ENCODE assay signal across 7 mouse cellular contexts in the genomic region with DNA sequence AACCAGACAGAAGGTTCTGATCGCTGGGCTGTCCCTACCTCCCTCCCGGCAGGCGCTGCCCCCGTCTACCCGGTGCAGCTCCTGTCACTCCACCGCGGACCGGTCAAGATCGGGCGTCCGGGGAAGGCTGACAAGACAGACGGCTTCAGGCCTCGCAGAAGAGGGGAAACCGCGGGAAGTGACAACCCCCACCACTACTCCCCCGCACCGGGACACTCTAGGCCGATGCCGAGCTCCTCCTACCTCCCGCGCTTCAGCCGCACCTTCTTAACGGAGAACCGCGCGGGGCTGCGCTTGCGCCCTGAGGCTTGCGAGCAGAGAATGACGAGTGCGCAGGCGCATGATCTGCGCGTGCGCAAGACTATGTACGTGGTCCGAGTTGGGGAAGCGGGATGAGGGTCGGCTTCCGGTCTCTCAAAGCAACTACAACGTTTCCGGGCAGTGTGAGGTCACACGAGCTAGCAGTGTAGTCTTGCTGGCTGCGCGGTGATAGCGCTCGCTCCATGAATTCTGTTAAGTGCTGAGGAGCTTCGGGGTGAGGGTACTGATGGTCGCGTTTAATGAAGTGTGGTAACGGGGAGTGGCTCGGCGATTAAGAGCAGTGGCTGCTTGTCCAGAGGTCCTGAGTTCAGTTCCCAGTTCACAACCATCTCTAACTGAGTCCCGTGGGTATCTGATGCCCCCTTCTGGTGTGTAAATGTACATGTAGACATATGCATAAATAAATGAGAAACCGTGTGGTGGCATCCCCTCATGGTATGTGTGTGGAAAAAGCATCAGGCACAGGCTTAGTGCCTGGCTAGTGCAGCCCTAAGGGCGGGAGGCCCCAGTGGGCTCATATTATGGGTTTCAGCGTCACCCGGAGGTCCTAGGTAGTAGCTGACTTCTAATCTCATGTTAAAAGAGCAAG. TPM values are rescaled to one million over a fixed set of nuclear protein-coding genes. Genes with fewer than 3 reads are reported as not detected.
DNase-seq lines count a peak whose midpoint lies in the region; ATAC-seq lines count a peak whose summit lies in the region.

A gene (minus strand): TSS at position 282 of the 910 bp plus-strand sequence.

- H3K9me3 ChIP-seq in intestine, embryonic 16.5 days (ENCODE audit: control insufficient read depth, low read length) = no peaks in the 10 kb centered on the region
- no peaks in the 10 kb centered on the region for H3K9me3 ChIP-seq in midbrain, embryonic 11.5 days (ENCODE audit: control insufficient read depth, low read length)

- peak within 1 kb of the TSS; percentile 81 for H3K27ac ChIP-seq in intestine, embryonic 16.5 days (ENCODE audit: low read length)
- H3K27ac ChIP-seq in midbrain, embryonic 11.5 days (ENCODE audit: low read depth, low read length) = peak within 1 kb of the TSS; percentile 78

- intact Hi-C loops in left cerebral cortex, postnatal 36 days (cut with DNase I) = no loop called here

- peak within 1 kb of the TSS; percentile 80 for H3K4me3 ChIP-seq in intestine, embryonic 16.5 days (ENCODE audit: low read length)
- peak within 1 kb of the TSS; percentile 65 for H3K4me3 ChIP-seq in midbrain, embryonic 11.5 days (ENCODE audit: low read depth, low read length)

- peak within 1 kb of the TSS; percentile 71 for H3K4me2 ChIP-seq in intestine, embryonic 16.5 days (ENCODE audit: low read depth, low read length)
- H3K4me2 ChIP-seq in midbrain, embryonic 11.5 days = peak within 1 kb of the TSS; percentile 64

- H3K9ac ChIP-seq in intestine, embryonic 16.5 days (ENCODE audit: low read depth, low read length) = peak within 1 kb of the TSS; percentile 87
- peak within 1 kb of the TSS; percentile 75 for H3K9ac ChIP-seq in midbrain, embryonic 11.5 days (ENCODE audit: low read length)

- H3K27me3 ChIP-seq in intestine, embryonic 16.5 days (replicated peaks; ENCODE audit: control insufficient read depth, insufficient read depth, low read length) = no peaks in the 10 kb centered on the region
- H3K27me3 ChIP-seq in midbrain, embryonic 11.5 days (ENCODE audit: control insufficient read depth, insufficient read depth, low read length) = no peaks in the 10 kb centered on the region

- peak; percentile 98 for ATAC-seq in intestine, embryonic 16.5 days
- ATAC-seq in midbrain, embryonic 11.5 days (ENCODE audit: low FRiP score) = peak; percentile 97

- H3K4me1 ChIP-seq in intestine, embryonic 16.5 days (ENCODE audit: control insufficient read depth, insufficient read depth, low read length) = peaks cover 11% of the 10 kb centered on the region
- peaks cover 10% of the 10 kb centered on the region for H3K4me1 ChIP-seq in midbrain, embryonic 11.5 days (ENCODE audit: control insufficient read depth, insufficient read depth, low read length)

- DNase-seq in adrenal gland, adult 8-10 months = peak; percentile 94
- peak; percentile 94 for DNase-seq in embryo, embryonic 9.5 days (ENCODE audit: extremely low spot score)
- peak; percentile 91 to 93 for DNase-seq in gastrocnemius, postnatal 4 days (ENCODE audit: low spot score in 2 of 2)
- DNase-seq in left cerebral cortex, postnatal 36 days (ENCODE audit: low spot score in 2 of 2) = peak; percentile 97
- peak; percentile 100 for DNase-seq in midbrain, embryonic 11.5 days (ENCODE audit: low spot score, missing footprints)
- DNase-seq in skeletal muscle tissue, adult 2 months (ENCODE audit: low read depth, low spot score) = peak; percentile 99

- WGBS in intestine, embryonic 16.5 days = 1% methylated on average over 58 of the region's 58 CpGs
- WGBS in midbrain, embryonic 11.5 days = 1% methylated on average over 58 of the region's 58 CpGs

- peaks cover 3% of the 10 kb centered on the region; the same call in 1 of the 2 replicates for H3K36me3 ChIP-seq in intestine, embryonic 16.5 days (ENCODE audit: control insufficient read depth, insufficient read depth, low read length)
- H3K36me3 ChIP-seq in midbrain, embryonic 11.5 days (ENCODE audit: control insufficient read depth, insufficient read depth, low read length) = peaks cover 8% of the 10 kb centered on the region

RNA-seq across cellular contexts. Expression of the gene that starts here (rescaled TPM):
- total RNA-seq in adrenal gland, adult 8-10 months (2022) = 10 to 100 TPM; 22.0 to 41.0 (median 29.6) TPM
- 10 to 100 TPM; 20.8 to 21.0 TPM for total RNA-seq in gastrocnemius, postnatal 4 days (2021)
- 10.5 and 11.3 TPM in 2 replicates for polyA plus RNA-seq in intestine, embryonic 16.5 days (2015; fragmentation: Nextera tagmentation; extraction: Ambion mirVana)
- total RNA-seq in left cerebral cortex, postnatal 36 days (2021) = 10 to 100 TPM; 44.9 to 50.6 TPM
- polyA plus RNA-seq in midbrain, embryonic 11.5 days (2014; fragmentation: Nextera tagmentation; extraction: Ambion mirVana) = 25.1 TPM in 2 replicates

Comparison
In these comparisons a context has a peak if more than half of its experiments do, and no peak if none do; other contexts are left out.
1. Peak in every context shown above with its lines: DNase-seq, ATAC-seq, H3K4me3 ChIP-seq and H3K27ac ChIP-seq.